Mouse (Mus musculus): ENCODE data around the gene Myadml2. TPM values are rescaled to one million over a fixed set of nuclear protein-coding genes. Genes with fewer than 3 reads are reported as not detected.

The Myadml2 gene
- polyA plus RNA-seq, 1 experiment from 2014 or later: not detected

GRCm38 (mm10) chr11:120632559-120633519 lies 15.1 kb downstream of the Myadml2 start:
- Histone ChIP-seq H3K9me3 (ENCODE audit: control insufficient read depth, low read length) (no peaks in the 10 kb centered on the region), H3K4me1 (ENCODE audit: control insufficient read depth, insufficient read depth, low read length) (peaks cover 32% of the 10 kb centered on the region), H3K4me2 (ENCODE audit: low read depth, low read length) (peak overlapping the region; percentile 84), H3K4me3 (ENCODE audit: low read length) (peak overlapping the region; percentile 80), H3K36me3 (ENCODE audit: control insufficient read depth, insufficient read depth, low read length) (peaks cover 5% of the 10 kb centered on the region; the same call in 1 of the 2 replicates), H3K27me3 (replicated peaks; ENCODE audit: control insufficient read depth, insufficient read depth, low read length) (no peaks in the 10 kb centered on the region), H3K9ac (ENCODE audit: low read depth, low read length) (peak overlapping the region; percentile 92), H3K27ac (ENCODE audit: low read length) (peak overlapping the region; percentile 87)
- ATAC-seq: peak; percentile 84
- under 1% methylated on average over 104 of the region's 116 CpGs for WGBS

- WGBS: 50% methylated on average over 4 of the region's 4 CpGs
- H3K36me3 ChIP-seq (ENCODE audit: control insufficient read depth, insufficient read depth, low read length): peaks cover 5% of the 10 kb centered on the region; the same call in 1 of the 2 replicates
Measured at GRCm38 (mm10) chr11:120631726-120632448, 16.1 kb downstream of the Myadml2 start.

DNA sequence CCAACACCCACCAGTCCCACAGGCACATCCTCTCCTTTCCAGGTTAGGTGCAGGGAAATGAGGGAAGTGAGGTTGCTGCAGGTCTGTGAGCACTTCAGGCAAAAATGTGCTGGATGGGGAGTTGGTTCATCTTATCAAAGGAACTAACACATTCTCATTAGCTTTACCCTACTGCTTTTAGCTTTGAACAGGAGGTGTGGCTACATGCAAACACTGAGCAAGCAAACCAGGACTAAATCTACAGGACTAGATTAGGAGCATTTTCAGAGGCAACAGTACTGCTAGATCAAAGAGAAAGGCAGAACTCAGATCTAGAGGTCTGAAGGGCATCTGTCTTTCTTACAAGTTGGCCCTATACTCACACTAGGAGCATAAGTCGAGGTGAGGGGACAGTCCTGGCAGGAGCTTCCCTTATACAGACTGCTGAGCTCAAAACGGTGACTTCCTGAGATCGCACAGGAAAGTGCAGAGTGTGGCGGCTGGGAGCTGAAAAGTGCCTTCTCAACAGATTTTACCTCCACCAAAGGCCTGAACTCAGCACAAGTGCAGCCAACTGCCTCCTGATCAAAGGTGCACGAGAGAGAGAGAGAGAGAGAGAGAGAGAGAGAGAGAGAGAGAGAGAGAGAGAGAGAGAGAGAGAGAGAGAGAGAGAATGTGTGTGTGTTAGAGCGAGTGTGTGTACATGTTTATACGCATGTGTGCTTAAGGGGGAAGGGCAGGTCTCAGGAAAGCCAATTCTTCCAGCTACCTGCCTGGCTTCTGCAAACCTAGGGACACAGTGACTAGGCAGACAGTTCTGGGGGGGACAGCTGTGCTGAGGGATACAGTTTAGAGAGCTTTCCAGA lies 16.9 kb downstream of the Myadml2 start:
- WGBS: 23% methylated on average over 7 of the region's 7 CpGs
- Histone ChIP-seq H3K9ac (ENCODE audit: low read depth, low read length) (peak overlapping the region; percentile 92), H3K4me1 (ENCODE audit: control insufficient read depth, insufficient read depth, low read length) (peaks cover 32% of the 10 kb centered on the region), H3K9me3 (ENCODE audit: control insufficient read depth, low read length) (no peaks in the 10 kb centered on the region), H3K27ac (ENCODE audit: low read length) (peak overlapping the region; percentile 87), H3K4me3 (ENCODE audit: low read length) (peak overlapping the region; percentile 80), H3K4me2 (ENCODE audit: low read depth, low read length) (peak overlapping the region; percentile 84), H3K27me3 (replicated peaks; ENCODE audit: control insufficient read depth, insufficient read depth, low read length) (no peaks in the 10 kb centered on the region), H3K36me3 (ENCODE audit: control insufficient read depth, insufficient read depth, low read length) (peaks cover 5% of the 10 kb centered on the region; the same call in 1 of the 2 replicates)
- no peak for ATAC-seq

More at GRCm38 (mm10) chr11:120631726-120632448, 16.1 kb downstream of the Myadml2 start:
- H3K9me3 ChIP-seq (ENCODE audit: control insufficient read depth, low read length): no peaks in the 10 kb centered on the region
- H3K27me3 ChIP-seq (replicated peaks; ENCODE audit: control insufficient read depth, insufficient read depth, low read length): no peaks in the 10 kb centered on the region
- H3K4me1 ChIP-seq (ENCODE audit: control insufficient read depth, insufficient read depth, low read length): peaks cover 32% of the 10 kb centered on the region
- H3K27ac ChIP-seq (ENCODE audit: low read length): peak overlapping the region; percentile 87
- peak overlapping the region; percentile 84 for H3K4me2 ChIP-seq (ENCODE audit: low read depth, low read length)
- H3K4me3 ChIP-seq (ENCODE audit: low read length): peak overlapping the region; percentile 80
- peak overlapping the region; percentile 92 for H3K9ac ChIP-seq (ENCODE audit: low read depth, low read length)
- ATAC-seq: no peak

GRCm38 (mm10) chr11:120630401-120630871 lies 17.5 kb downstream of the Myadml2 start:
- WGBS: 55% methylated on average over 5 of the region's 5 CpGs
- Histone ChIP-seq H3K4me2 (ENCODE audit: low read depth, low read length) (peak overlapping the region; percentile 84), H3K9me3 (ENCODE audit: control insufficient read depth, low read length) (no peaks in the 10 kb centered on the region), H3K27me3 (replicated peaks; ENCODE audit: control insufficient read depth, insufficient read depth, low read length) (no peaks in the 10 kb centered on the region), H3K4me3 (ENCODE audit: low read length) (peak overlapping the region; percentile 3; the same call in 1 of the 2 replicates), H3K9ac (ENCODE audit: low read depth, low read length) (peak overlapping the region; percentile 42), H3K4me1 (ENCODE audit: control insufficient read depth, insufficient read depth, low read length) (peaks cover 37% of the 10 kb centered on the region), H3K27ac (ENCODE audit: low read length) (peak overlapping the region; percentile 31), H3K36me3 (ENCODE audit: control insufficient read depth, insufficient read depth, low read length) (peaks cover 5% of the 10 kb centered on the region; the same call in 1 of the 2 replicates)
- no peak; the same call in 1 of the 2 replicates for ATAC-seq

DNA sequence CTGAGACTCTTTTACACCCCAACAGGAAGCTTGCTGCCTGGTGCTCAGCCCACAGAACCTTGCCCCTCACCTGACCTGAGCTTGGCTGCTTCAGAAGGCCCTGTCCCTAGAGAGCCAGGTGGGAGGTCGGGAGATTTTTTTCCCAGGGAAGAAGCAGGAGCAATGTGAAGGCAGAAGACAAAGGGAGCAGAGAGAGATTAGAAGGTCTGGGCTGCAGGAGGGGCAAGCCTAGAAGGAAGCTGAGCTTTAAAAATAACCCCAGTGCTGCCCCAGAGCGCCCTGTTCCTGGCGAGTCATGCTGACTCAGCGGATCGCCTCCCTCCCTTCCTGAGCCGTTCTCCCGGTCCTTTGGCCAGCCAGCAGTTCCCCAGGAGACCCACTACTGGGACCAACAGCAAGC lies 18.0 kb downstream of the Myadml2 start:
- Histone ChIP-seq H3K4me2 (ENCODE audit: low read depth, low read length) (peak overlapping the region; percentile 24), H3K27ac (ENCODE audit: low read length) (peak overlapping the region; percentile 31), H3K9me3 (ENCODE audit: control insufficient read depth, low read length) (no peaks in the 10 kb centered on the region), H3K4me3 (ENCODE audit: low read length) (0 out of 2 replicates have a peak overlapping the region, but pooled peaks have one; percentile 4), H3K4me1 (ENCODE audit: control insufficient read depth, insufficient read depth, low read length) (peaks cover 41% of the 10 kb centered on the region), H3K9ac (ENCODE audit: low read depth, low read length) (peak overlapping the region; percentile 42), H3K36me3 (ENCODE audit: control insufficient read depth, insufficient read depth, low read length) (peaks cover 5% of the 10 kb centered on the region; the same call in 1 of the 2 replicates), H3K27me3 (replicated peaks; ENCODE audit: control insufficient read depth, insufficient read depth, low read length) (no peaks in the 10 kb centered on the region)
- 32% methylated on average over 7 of the region's 7 CpGs for WGBS
- peak; percentile 18; the same call in 1 of the 2 replicates for ATAC-seq

DNA sequence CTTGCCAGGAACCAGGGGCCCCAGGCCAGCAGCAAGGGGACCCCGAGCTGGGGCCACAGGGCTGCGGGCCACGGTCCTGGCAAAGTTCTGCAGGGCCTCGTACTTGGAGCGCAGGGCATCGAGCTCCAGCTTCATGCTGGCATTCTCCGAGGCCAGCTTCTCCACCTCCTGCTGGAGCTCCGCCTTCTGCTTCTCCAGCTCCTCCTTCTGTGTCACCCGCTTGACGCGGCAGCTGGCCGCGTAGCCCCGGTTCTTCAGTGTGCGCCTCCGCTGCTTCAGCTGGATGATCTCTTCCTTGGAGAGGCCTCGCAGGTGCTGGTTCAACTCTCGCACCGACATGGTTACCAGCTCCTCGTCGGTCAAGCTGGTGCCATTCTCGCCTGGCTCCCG lies 18.6 kb downstream of the Myadml2 start:
- ATAC-seq: no peak
- Histone ChIP-seq H3K9me3 (ENCODE audit: control insufficient read depth, low read length) (no peaks in the 10 kb centered on the region), H3K9ac (ENCODE audit: low read depth, low read length) (peak overlapping the region; percentile 42), H3K27me3 (replicated peaks; ENCODE audit: control insufficient read depth, insufficient read depth, low read length) (no peaks in the 10 kb centered on the region), H3K4me3 (ENCODE audit: low read length) (peak overlapping the region; percentile 13; the same call in 1 of the 2 replicates), H3K4me1 (ENCODE audit: control insufficient read depth, insufficient read depth, low read length) (peaks cover 41% of the 10 kb centered on the region), H3K27ac (ENCODE audit: low read length) (peak overlapping the region; percentile 31), H3K4me2 (ENCODE audit: low read depth, low read length) (peak overlapping the region; percentile 24), H3K36me3 (ENCODE audit: control insufficient read depth, insufficient read depth, low read length) (peaks cover 5% of the 10 kb centered on the region; the same call in 1 of the 2 replicates)
- WGBS: 80% methylated on average over 23 of the region's 23 CpGs

GRCm38 (mm10) chr11:120628601-120629340 lies 19.2 kb downstream of the Myadml2 start:
- 93% methylated on average over 23 of the region's 23 CpGs for WGBS
- Histone ChIP-seq H3K9me3 (ENCODE audit: control insufficient read depth, low read length) (no peaks in the 10 kb centered on the region), H3K27ac (ENCODE audit: low read length) (peak overlapping the region; percentile 31; the same call in 1 of the 2 replicates), H3K9ac (ENCODE audit: low read depth, low read length) (peak overlapping the region; percentile 42; the same call in 1 of the 2 replicates), H3K4me2 (ENCODE audit: low read depth, low read length) (no peak overlapping the region), H3K4me1 (ENCODE audit: control insufficient read depth, insufficient read depth, low read length) (peaks cover 40% of the 10 kb centered on the region), H3K27me3 (replicated peaks; ENCODE audit: control insufficient read depth, insufficient read depth, low read length) (no peaks in the 10 kb centered on the region), H3K36me3 (ENCODE audit: control insufficient read depth, insufficient read depth, low read length) (peaks cover 5% of the 10 kb centered on the region; the same call in 1 of the 2 replicates), H3K4me3 (ENCODE audit: low read length) (no peak overlapping the region)
- ATAC-seq: no peak
